Mouse (Mus musculus): ENCODE results near the gene Unc13a.

Gene Unc13a

GRCm38 (mm10) chr8:71686143-71686734 lies 14.7 kb upstream of the Unc13a start:
- DNase-seq (ENCODE audit: low read depth, low spot score), result no peak

GRCm38 (mm10) chr8:71685573-71685972 lies 14.0 kb upstream of the Unc13a start:
- no peak for DNase-seq (ENCODE audit: low read depth, low spot score)

- DNase-seq (ENCODE audit: low read depth, low spot score), result no peak
Observed at GRCm38 (mm10) chr8:71684701-71685100, 13.1 kb upstream of the Unc13a start.

DNA sequence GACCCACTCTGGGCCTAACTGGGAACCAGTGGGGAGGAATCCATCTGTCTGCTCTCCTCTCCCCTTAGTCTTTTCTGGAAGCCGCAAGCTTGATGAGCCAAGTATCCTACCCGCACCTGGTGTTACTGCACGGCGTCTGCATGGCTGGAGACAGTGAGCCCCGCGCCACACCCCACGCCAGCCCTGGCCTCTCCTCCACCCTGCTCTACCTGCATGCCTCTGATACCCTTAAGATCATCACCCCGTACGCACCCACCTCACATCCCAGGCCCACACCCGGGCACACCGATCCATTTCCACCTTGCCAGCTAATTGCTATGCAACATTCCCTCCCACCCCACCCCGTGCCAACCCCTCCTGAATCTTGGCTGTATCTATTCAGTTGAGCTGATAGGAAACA lies 11.3 kb upstream of the Unc13a start:
- DNase-seq (ENCODE audit: low read depth, low spot score), result no peak

GRCm38 (mm10) chr8:71681369-71681915 lies 9.9 kb upstream of the Unc13a start:
- no peak for DNase-seq (ENCODE audit: low read depth, low spot score)

- DNase-seq (ENCODE audit: low read depth, low spot score), result no peak
Observed at GRCm38 (mm10) chr8:71680471-71680870, 8.9 kb upstream of the Unc13a start.

GRCm38 (mm10) chr8:71679550-71680168 lies 8.1 kb upstream of the Unc13a start:
- DNase-seq (ENCODE audit: low read depth, low spot score), result no peak

GRCm38 (mm10) chr8:71679116-71679515 lies 7.6 kb upstream of the Unc13a start:
- no peak for DNase-seq (ENCODE audit: low read depth, low spot score)

- DNase-seq (ENCODE audit: low read depth, low spot score), result no peak
Observed at GRCm38 (mm10) chr8:71678216-71678615, 6.7 kb upstream of the Unc13a start.

- DNase-seq (ENCODE audit: low read depth, low spot score), result no peak
Observed at GRCm38 (mm10) chr8:71677555-71677954, 6.0 kb upstream of the Unc13a start.

- DNase-seq (ENCODE audit: low read depth, low spot score), result no peak
Observed at GRCm38 (mm10) chr8:71676803-71677202, 5.2 kb upstream of the Unc13a start.

DNA sequence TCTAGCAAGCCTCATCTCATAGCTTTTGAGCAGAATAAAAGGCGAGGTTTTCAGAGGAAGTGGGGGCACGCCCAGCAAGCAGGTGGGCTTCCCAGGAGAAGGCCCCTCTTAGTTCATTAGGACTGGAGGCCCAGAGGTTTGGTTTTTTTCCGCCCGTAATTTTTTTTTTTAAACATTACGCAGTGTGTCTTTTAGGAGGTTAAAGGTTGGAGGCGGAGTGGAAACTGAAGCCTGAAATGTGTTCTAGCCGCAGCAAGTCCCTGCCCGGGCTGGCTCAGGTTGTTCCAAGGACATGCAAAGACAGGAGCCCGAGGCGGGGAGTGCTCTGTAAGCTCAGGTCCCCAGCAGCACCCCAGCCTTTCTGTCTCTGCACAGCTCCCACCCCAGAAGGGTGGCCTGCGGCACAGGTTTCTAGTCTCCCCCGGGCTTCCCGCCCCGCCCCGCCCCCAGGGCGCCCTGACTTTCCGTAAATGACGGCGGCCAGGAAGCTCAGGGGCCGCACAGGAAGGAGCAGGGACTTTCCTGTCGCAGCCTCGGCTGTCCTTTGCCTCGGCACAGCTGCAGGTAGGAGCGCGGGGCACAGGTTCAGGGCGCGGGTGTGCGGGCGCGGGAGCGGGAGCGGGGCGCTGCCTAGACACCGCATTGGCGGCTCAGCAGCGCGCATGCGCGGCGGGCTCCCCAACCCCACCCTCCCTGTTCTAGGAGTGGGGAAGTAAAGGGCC lies 4.6 kb upstream of the Unc13a start, which contains the start of gene Jak3:
Gene Jak3, plus strand, starts transcription at position 277 of the 722 bp plus-strand sequence.
- no peak for DNase-seq (ENCODE audit: low read depth, low spot score)

DNA sequence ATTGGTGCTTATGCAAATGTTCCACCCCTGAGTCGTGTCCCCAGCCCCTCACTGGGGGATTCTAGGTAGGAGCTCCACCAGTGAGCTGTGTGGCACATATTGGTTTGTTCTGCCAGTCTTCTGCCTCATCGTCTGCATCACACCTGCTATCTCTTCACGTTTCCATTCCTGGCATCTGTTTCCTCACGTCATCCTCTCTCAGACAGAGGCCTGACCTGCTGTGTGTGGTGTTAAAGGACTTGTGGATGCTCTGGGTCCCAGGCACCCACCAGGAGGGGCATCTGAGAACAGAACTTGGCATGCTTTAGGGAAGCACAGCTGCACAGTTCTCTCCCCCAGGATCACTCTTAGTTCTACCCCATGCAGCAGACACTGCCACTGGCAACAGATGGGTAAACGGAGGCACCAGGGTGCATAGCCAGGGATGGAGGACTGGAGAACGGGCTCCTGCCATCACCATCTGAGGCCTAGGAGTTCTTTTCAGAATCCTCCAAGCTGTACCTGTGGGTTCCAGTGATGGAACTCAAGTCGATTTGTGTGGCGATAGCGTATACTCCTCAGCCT lies 4.0 kb upstream of the Unc13a start:
- DNase-seq (ENCODE audit: low read depth, low spot score), result no peak

- DNase-seq (ENCODE audit: low read depth, low spot score), result no peak
Observed at GRCm38 (mm10) chr8:71674071-71674470, 2.5 kb upstream of the Unc13a start.

DNA sequence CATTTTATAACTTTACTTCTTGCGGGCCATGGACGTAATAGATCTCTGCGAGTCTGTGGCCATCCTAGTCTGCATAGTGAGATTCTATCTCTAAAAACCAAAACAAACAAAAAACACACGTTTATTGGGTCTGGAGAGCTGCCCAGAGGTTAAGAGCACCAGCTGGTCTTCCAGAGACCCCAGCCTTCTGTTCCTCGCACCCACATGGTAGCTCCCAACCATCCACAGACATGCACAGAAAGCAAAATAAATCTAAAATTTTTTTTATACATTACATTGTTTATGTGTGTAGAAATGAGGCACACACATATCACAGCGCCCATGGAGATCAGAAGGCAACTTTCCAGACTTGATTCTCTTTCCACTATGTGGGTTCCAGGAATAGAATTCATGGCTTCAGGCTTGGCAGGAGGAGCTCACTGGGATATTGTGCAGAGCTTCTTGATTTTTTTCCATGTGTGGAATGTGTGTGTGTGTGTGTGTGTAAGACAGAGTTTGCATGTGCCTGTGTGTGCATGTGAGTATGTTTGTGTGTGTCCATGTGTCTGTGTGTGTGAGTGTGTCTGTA lies 695 bp upstream of the Unc13a start:
- DNase-seq (ENCODE audit: low read depth, low spot score), result no peak

GRCm38 (mm10) chr8:71670621-71671548 lies 672 bp downstream of the Unc13a start:
- DNase-seq (ENCODE audit: low read depth, low spot score), result no peak

GRCm38 (mm10) chr8:71670198-71670597 lies 1.4 kb downstream of the Unc13a start:
- DNase-seq (ENCODE audit: low read depth, low spot score), result no peak

DNA sequence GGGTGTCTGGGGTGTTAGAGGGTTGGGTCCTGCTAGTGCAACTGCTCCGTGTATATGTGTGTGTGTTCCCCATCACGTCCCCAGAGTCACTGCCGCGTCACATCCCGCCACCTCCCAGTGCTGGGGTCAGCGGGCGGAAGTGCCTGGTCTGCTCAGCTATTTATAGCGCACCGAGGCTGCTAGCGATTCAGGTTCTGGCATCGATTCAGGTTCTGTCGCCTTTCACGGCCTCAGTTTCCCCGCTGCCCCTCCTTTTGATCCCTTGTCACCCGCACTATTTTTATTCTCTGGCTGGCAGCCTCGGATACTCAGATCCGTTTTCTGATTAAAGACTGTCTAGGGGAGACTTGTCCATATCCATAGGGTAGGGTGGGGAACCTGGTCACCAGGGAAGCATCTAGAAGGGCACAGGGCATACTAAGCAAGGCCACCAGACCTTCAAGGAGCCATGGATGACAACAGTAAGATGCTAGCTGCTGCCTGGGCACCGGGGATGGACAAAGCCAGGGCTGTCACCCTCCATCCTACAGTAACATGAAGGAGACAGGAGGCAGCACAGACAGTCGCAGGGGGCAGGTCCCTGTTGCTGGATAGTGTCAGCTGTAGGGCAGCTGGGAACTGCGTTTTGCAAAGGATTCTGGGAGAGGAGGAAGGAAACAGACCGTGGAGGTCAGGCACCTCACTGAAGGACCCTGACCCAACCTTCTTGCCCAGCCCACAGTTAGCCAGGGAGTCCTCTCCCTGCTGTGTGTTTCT lies 3.2 kb downstream of the Unc13a start:
- DNase-seq (ENCODE audit: low read depth, low spot score), result no peak

DNA sequence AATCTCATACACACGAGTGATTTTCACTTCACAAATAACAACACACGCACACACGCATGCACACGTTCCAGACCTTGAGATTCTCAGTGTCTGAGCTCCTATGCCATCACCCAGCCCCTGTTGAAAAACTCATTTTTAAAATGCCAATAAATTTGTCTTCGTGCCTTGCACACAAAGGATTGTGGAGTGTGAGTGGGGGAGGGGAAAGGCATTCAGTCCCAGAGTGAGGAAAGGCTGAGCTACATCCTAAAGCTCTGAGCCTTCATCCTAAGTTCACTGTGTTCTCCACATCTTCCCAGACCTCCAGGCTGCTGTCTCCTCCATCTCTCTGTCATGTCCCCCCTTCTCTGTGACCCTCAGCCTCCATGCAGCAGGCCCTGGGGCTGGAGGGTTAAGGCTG lies 4.3 kb downstream of the Unc13a start:
- no peak for DNase-seq (ENCODE audit: low read depth, low spot score)

DNA sequence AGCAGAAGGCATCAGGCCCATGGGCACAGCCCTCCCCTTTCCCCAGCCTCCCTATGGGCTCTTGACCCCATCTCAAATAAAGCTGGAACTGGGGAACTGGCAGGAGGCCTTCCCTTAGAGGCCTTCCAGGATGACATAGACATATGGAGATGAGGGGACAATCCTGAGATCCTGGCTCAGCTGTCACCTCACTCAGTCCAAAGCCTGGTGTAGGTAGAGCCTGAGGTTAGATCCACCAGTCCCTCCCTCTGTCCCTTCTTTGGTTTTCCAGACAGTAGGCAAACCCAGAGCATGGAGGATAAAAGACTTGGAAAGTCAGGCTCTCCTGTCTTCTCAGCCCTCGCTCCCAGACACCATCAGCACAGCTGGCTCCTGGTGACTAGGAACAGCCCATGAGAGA lies 4.7 kb downstream of the Unc13a start:
- no peak for DNase-seq (ENCODE audit: low read depth, low spot score)

Data from telencephalon, adult 2 months (tissue).